ENCODE assay signal across 15 mouse cellular contexts in genomic region chr10:8878824-8879223, GRCm38 (mm10). TPM values are rescaled to one million over a fixed set of nuclear protein-coding genes. Genes with fewer than 3 reads are reported as not detected.
DNase-seq lines count a peak whose midpoint lies in the region; ATAC-seq and TF ChIP-seq lines count a peak whose summit lies in the region.
"Had no signal": no experiment of that assay in that cellular context is flagged by ENCODE, and none has a peak within 500 bp of the region (broad histone marks: within the 10 kb centered on the region; RNA-seq: fewer than 3 reads in every experiment).

No protein-coding gene starts in this region.

- WGBS in heart, embryonic 10.5 days: 25% methylated on average over 9 of the region's 9 CpGs
- 22% methylated on average over 9 of the region's 9 CpGs for WGBS in lung, embryonic 14.5 days
- WGBS in liver, embryonic 13.5 days (ENCODE audit: insufficient replicate concordance): 12% methylated on average over 9 of the region's 9 CpGs
- 29% methylated on average over 9 of the region's 9 CpGs for WGBS in stomach, embryonic 15.5 days

- intact Hi-C loops in heart, postnatal 14 days (cut with DNase I): no loop called here
- intact Hi-C loops in left cerebral cortex, postnatal 10 days (cut with DNase I): no loop called here

- peak overlapping the region; percentile 42; the same call in 1 of the 2 replicates for H3K27ac ChIP-seq in heart, embryonic 10.5 days
- H3K27ac ChIP-seq in lung, embryonic 14.5 days (ENCODE audit: low read depth): no peak overlapping the region
- no peak overlapping the region for H3K27ac ChIP-seq in liver, embryonic 13.5 days
- no peak overlapping the region for H3K27ac ChIP-seq in stomach, embryonic 15.5 days
- H3K27ac ChIP-seq: midbrain, embryonic 12.5 days; neural tube, embryonic 13.5 days had no signal

- H3K9me3 ChIP-seq in heart, embryonic 10.5 days: no peaks in the 10 kb centered on the region
- no peaks in the 10 kb centered on the region for H3K9me3 ChIP-seq in lung, embryonic 14.5 days (ENCODE audit: low read depth, low read length)
- H3K9me3 ChIP-seq in liver, embryonic 13.5 days (replicated peaks): no peaks in the 10 kb centered on the region
- no peaks in the 10 kb centered on the region for H3K9me3 ChIP-seq in stomach, embryonic 15.5 days
- H3K9me3 ChIP-seq: midbrain, embryonic 12.5 days; neural tube, embryonic 13.5 days had no signal

- peak; percentile 38; the same call in 1 of the 2 replicates for ATAC-seq in lung, embryonic 14.5 days (ENCODE audit: insufficient read depth)
- ATAC-seq in liver, embryonic 13.5 days (ENCODE audit: low read depth): no peak
- ATAC-seq in stomach, embryonic 15.5 days (ENCODE audit: insufficient read depth, low FRiP score, low read depth): peak; percentile 22; the same call in 1 of the 2 replicates

- no peak for DNase-seq in heart, embryonic 10.5 days (ENCODE audit: low spot score)
- no peak for DNase-seq in heart, postnatal 14 days
- DNase-seq in lung, embryonic 14.5 days: no peak
- DNase-seq in lung, postnatal 25 days (ENCODE audit: low spot score): no peak
- DNase-seq in liver, embryonic 13.5 days: no peak
- no peak for DNase-seq in right cerebral cortex, adult 18-20 months
- no peak for DNase-seq in left cerebral cortex, postnatal 10 days (ENCODE audit: extremely low spot score in 1 of 2, low spot score in 2 of 2)
- DNase-seq: cerebellum, postnatal 14 days; gastrocnemius, postnatal 36 days; left cerebral cortex, postnatal 4 days; retina, postnatal 1 day; thymus, postnatal 36 days had no signal

- H3K27me3 ChIP-seq in heart, embryonic 10.5 days (ENCODE audit: insufficient read depth, poor library complexity, severe bottlenecking): no peaks in the 10 kb centered on the region
- no peaks in the 10 kb centered on the region for H3K27me3 ChIP-seq in lung, embryonic 14.5 days (ENCODE audit: insufficient read depth, low read length)
- no peaks in the 10 kb centered on the region for H3K27me3 ChIP-seq in liver, embryonic 13.5 days
- H3K27me3 ChIP-seq in stomach, embryonic 15.5 days (replicated peaks): no peaks in the 10 kb centered on the region
- H3K27me3 ChIP-seq: midbrain, embryonic 12.5 days; neural tube, embryonic 13.5 days had no signal

- H3K4me2 ChIP-seq in lung, embryonic 14.5 days: peak overlapping the region; percentile 44
- H3K4me2 ChIP-seq in liver, embryonic 13.5 days: peak overlapping the region; percentile 33
- peak overlapping the region; percentile 29; the same call in 1 of the 2 replicates for H3K4me2 ChIP-seq in stomach, embryonic 15.5 days
- H3K4me2 ChIP-seq: midbrain, embryonic 12.5 days; neural tube, embryonic 13.5 days had no signal

- 0 out of 2 replicates have a peak, but pooled peaks cover 3% of the 10 kb centered on the region for H3K36me3 ChIP-seq in heart, embryonic 10.5 days
- no peaks in the 10 kb centered on the region for H3K36me3 ChIP-seq in lung, embryonic 14.5 days (ENCODE audit: insufficient read depth)
- H3K36me3 ChIP-seq in liver, embryonic 13.5 days: no peaks in the 10 kb centered on the region
- no peaks in the 10 kb centered on the region for H3K36me3 ChIP-seq in stomach, embryonic 15.5 days
- H3K36me3 ChIP-seq: midbrain, embryonic 12.5 days; neural tube, embryonic 13.5 days had no signal

- no peak for TF ChIP-seq CTCF in lung, embryonic 14.5 days (IDR thresholded peaks at IDR 0.05; ENCODE audit: low read depth)

- H3K4me1 ChIP-seq in heart, embryonic 10.5 days: peaks cover 35% of the 10 kb centered on the region
- H3K4me1 ChIP-seq in lung, embryonic 14.5 days (ENCODE audit: insufficient read depth): peaks cover 10% of the 10 kb centered on the region; the same call in 1 of the 2 replicates
- peaks cover 10% of the 10 kb centered on the region for H3K4me1 ChIP-seq in liver, embryonic 13.5 days (replicated peaks)
- H3K4me1 ChIP-seq in stomach, embryonic 15.5 days: no peaks in the 10 kb centered on the region; the same call in 1 of the 2 replicates

- no peak overlapping the region for H3K9ac ChIP-seq in lung, embryonic 14.5 days
- H3K9ac ChIP-seq in liver, embryonic 13.5 days: no peak overlapping the region
- H3K9ac ChIP-seq in stomach, embryonic 15.5 days: no peak overlapping the region
- H3K9ac ChIP-seq: midbrain, embryonic 12.5 days; neural tube, embryonic 13.5 days had no signal

- peak overlapping the region; percentile 38 for H3K4me3 ChIP-seq in heart, embryonic 10.5 days
- H3K4me3 ChIP-seq in lung, embryonic 14.5 days (ENCODE audit: low read depth, low read length): no peak overlapping the region
- peak overlapping the region; percentile 14; the same call in 1 of the 2 replicates for H3K4me3 ChIP-seq in liver, embryonic 13.5 days (replicated peaks)
- no peak overlapping the region for H3K4me3 ChIP-seq in stomach, embryonic 15.5 days (replicated peaks)
- H3K4me3 ChIP-seq: midbrain, embryonic 12.5 days; neural tube, embryonic 13.5 days had no signal

RNA-seq across cellular contexts. Expression of gene Sash1, which starts 7.0 kb away (rescaled TPM):
- polyA plus RNA-seq in heart, embryonic 10.5 days (2016; fragmentation: Nextera tagmentation; extraction: Ambion mirVana): 2.5 and 2.7 TPM in 2 replicates
- 10 to 100 TPM; 38.4 to 39.8 TPM for total RNA-seq in heart, postnatal 14 days (2021)
- 4.2 and 6.4 TPM in 2 replicates for polyA plus RNA-seq in lung, embryonic 14.5 days (2014; fragmentation: Nextera tagmentation; extraction: Ambion mirVana)
- polyA plus RNA-seq in liver, embryonic 13.5 days (2015; fragmentation: Nextera tagmentation; extraction: Ambion mirVana): 0.51 and 0.77 TPM in 2 replicates
- polyA plus RNA-seq in stomach, embryonic 15.5 days (2015; fragmentation: Nextera tagmentation; extraction: Ambion mirVana): 5.4 and 5.5 TPM in 2 replicates
- total RNA-seq in left cerebral cortex, postnatal 10 days (2021): 10 to 100 TPM; 68.7 to 71.6 TPM

Comparison
In these comparisons a context has a peak if more than half of its experiments do, and no peak if none do; other contexts are left out.
1. H3K4me3 ChIP-seq: peak in heart, embryonic 10.5 days (single experiment) and liver, embryonic 13.5 days (single experiment); none in lung, embryonic 14.5 days (single experiment) and stomach, embryonic 15.5 days (single experiment).
2. Peak in every context shown above with its lines, with median percentiles within 50 percentile points of each other: H3K4me2 ChIP-seq.